Mouse (Mus musculus) cerebellum, postnatal 25 days (tissue): ENCODE data around the gene Zfp3.
A peak's percentile ranks its signal among the peaks of the same experiment; 100 is the strongest.
"Not testable (repeated sequence)": the region's sequence is repeated elsewhere in the genome, so short reads cannot be mapped to it uniquely, and the experiment has no call there.

Experiments used
- DNase-seq, 2 experiments: peaks; one replicate each; pipeline ENCODE4 v3.0.0; 2021; ENCODE audit warnings: mixed read lengths in 2 of 2

Gene Zfp3

GRCm38 (mm10) chr11:70760446-70760845 lies 3.6 kb upstream of the Zfp3 start:
- not testable (repeated sequence) for DNase-seq

DNA sequence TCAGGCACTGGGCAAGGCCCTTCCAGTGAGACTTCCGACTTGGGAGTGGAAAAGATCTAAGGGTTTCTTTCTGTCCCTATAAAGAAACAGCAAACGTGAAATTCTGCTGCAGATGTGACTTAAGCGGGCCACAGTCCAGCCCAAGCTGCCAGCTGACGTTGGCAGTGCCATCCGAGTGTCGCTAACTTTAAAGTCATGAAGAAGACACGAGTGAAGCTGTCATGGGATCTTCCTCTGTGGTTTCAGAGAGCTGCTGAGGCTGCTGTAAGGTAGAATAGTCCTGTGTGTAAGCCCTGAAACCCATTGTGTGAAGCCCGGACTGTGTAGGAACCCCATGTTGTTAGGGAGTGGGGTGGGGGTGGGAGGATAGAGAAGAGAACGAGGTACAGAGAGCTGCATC lies 1.4 kb upstream of the Zfp3 start:
- DNase-seq = no peak

DNA sequence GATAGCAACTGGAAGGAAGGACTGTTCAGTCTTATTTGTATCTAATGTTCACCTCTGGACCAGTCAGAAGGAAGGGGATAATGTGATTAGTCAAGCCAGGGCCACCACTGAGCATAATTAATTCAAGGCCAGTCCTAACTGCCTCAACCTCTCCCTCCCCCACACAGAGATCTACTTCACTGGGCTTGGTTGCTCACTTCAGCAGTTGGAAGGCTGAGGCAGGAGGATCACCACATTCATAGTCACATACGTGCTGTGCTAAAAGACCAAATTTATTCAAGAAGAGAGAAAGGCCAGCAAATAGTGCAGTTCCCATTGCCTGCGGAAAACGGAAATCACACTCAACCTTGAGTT lies 450 bp upstream of the Zfp3 start:
- DNase-seq = no peak

DNA sequence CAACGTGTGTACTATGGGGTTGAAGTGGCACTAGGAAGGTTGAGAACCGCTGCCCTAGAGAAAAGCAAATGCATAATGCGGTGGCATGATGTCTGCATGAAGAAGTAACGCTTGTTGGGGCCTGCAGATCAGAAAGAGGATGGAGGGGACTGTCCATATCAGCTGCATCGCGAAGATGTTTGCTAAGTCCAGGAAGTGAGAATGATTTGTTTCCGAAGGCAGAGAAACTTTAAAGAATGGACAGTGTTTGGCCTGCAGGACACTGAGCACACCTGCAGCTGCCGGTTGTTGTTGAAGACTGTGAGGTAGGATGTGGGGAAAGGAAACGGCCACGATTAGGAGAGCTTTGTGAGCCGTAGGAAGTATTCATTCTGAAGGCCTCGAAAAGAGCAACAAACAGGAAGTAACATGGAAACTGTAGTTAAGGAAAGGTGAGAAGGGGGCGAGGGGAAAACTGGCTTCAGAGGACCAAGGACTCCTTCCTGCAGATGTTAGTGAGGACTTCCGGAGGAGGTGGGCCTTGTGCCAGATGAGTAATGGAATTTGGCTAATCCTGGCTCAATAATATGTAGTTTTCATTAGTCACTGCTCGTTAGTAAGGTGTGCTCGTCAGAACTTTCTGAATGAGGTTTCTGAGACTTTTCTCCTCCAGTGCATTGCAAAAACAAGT lies 1.9 kb downstream of the Zfp3 start:
- no peak for DNase-seq

DNA sequence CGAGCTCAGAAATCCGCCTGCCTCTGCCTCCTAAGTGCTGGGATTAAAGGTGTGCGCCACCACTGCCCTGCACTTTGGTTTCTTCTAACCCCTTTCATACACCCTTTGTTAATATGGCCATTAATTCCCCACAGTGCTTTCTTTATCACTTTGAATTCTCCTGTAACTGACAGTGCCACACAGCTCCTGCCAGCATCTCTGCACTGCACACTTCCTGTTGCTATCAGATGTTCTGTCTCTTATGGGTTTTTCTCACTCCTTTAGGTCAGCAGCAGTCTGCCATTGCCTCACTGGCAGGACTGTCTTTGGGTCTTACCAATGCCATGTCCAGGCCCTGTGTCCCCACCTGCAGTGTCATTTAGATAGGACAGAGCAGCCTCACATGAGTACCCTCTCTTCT lies 6.8 kb downstream of the Zfp3 start:
- no peak for DNase-seq

- peak; percentile 74 to 83 for DNase-seq
Observed at GRCm38 (mm10) chr11:70776830-70777571, 13.0 kb downstream of the Zfp3 start.

- DNase-seq = no peak
Observed at GRCm38 (mm10) chr11:70777634-70778033, 13.6 kb downstream of the Zfp3 start.

DNA sequence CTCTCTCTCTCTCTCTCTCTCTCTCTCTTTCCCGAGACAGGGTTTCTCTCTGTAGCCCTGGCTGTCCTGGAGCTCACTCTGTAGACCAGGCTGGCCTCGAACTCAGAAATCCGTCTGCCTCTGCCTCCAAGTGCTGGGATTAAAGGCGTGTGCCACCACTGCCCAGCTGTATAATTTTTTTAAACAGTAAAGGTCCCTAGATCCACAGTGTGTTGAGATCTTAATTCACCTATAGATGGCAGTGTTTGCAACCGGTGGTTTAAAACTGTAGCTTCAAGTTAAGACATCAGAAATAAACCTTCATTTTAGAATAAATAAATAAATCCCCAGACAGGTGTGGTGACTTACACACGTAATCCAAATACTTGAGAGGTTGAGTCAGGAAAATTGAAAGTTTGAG lies 14.0 kb downstream of the Zfp3 start:
- DNase-seq = not testable (repeated sequence)

DNA sequence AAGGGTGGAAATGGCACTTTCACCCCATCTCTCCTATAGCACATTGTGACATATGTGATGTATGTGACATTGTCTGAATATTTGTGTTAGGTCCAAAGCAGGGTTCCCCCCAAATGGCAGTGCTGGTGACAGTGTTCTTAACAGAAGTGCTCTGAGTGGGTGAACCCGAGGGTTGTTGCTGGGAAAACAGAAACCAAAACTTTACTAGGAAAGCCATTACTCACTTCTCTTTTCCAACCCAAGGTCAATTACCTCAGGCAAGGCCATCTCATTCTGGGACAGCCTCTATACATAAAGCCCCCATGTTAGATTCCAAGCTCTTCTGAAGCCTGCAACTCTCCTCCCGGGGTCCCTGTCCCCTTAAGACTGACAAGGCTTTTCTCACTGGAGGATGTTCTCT lies 21.9 kb downstream of the Zfp3 start:
- no peak for DNase-seq

- no peak for DNase-seq
Observed at GRCm38 (mm10) chr11:70787052-70787451, 23.0 kb downstream of the Zfp3 start.

DNA sequence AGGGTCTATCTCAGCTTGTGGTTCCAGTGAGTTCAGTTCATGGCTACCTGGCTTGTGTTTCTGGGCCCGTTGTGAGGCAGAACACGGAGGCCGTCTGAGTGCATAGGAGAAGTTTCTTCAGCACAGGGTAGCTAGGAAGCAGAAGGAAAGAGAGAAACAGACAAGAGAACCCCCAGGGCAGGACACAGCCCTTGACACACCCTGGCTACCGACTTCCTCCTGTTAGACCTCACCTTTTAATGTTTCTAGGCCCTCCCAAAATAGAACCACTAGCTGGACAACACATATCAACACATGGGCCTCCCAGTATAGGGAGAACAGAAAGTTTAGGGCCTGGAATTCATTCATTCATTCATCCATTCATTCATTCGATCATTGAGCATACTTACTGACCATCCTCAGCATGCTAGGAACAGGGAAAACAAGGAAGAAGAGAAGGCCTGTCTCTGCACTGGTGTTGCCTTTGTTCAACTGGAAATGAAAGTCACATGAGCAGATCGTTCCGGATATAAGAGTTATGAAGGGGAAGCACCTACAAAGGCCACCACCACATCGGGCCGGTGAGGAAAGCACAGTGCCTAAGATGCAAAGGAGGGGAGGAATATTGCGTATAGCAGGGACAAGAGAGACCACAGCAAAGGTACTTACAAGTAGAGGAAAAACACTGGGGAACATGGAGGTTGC lies 25.1 kb downstream of the Zfp3 start:
- no peak for DNase-seq

- no peak for DNase-seq
Observed at GRCm38 (mm10) chr11:70790426-70790825, 26.4 kb downstream of the Zfp3 start.

GRCm38 (mm10) chr11:70790874-70791551 lies 27.0 kb downstream of the Zfp3 start:
- no peak for DNase-seq

DNA sequence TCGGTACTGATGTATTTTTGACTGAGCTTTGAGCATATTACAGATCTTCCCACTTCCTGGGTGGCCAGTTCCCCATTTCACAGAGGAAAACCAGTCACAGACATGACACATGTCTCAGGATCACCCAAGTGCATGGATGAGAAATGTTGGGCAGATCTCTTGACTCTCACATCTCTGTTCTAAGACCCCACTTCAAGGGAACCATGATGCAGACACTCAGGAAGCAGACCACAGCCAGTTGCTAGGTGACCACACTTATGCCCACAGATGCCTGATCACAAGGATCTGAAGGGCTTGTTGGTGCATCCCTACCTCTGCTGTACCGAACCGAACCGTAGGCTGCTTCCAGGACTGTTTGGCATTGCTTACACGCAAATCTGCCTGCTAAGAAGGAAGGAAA lies 27.7 kb downstream of the Zfp3 start:
- DNase-seq = no peak

GRCm38 (mm10) chr11:70792409-70792808 lies 28.4 kb downstream of the Zfp3 start:
- DNase-seq = no peak

DNA sequence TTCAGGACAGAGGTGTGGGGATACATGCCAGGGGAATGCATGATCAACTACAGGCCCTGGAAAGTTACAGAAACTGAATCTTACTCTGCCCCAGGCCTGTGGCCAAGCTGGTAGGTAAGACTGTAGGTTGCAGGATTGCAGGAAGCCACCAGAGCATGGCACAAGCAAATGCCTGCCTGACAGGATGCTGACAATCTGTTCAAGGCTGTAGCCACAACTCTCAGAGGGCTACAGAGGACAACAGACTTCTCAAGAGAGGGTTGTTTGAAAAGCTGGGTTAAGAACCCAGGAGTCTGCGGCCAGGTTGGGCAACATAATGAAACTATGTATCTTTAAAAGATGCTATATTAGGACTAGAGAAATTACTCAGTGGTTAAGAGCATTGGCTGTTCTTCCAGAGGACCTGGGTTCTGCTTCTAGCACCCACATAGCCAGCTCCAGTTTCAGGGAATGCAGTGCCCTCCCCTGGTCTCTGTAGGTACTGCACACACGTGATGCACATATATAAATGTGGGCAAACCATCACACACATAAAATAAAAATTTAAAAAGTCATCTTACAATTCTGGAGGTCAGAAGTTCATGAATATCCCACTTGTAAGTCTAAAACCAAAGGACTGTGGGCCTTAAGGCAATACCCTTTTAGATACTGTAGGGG lies 38.3 kb downstream of the Zfp3 start:
- DNase-seq = no peak

GRCm38 (mm10) chr11:70802865-70803261 lies 38.9 kb downstream of the Zfp3 start:
- DNase-seq = no peak

DNA sequence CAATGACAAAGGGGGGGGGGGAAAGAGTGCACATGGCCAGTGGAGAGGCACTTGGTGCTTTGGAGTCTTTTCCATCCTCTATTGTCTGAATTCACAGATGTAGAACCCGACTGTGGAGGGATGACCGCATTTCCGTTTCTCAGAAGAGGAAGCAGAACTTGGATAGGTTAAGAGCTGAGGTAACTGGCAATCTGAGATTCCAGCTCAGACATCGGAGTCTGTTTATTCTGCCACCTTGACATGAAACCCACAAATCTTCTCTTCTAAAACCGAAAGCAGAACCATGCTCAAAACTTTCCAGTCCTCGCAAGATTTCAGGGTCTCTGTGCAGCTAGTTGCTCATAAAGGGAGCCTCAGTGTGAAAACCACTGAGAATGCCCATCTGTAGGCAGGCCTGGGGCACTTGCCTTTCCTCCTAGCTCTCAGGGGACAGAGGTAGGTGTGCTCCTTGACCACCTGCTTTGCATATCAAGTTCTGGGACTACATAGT lies 39.7 kb downstream of the Zfp3 start:
- DNase-seq = no peak

DNA sequence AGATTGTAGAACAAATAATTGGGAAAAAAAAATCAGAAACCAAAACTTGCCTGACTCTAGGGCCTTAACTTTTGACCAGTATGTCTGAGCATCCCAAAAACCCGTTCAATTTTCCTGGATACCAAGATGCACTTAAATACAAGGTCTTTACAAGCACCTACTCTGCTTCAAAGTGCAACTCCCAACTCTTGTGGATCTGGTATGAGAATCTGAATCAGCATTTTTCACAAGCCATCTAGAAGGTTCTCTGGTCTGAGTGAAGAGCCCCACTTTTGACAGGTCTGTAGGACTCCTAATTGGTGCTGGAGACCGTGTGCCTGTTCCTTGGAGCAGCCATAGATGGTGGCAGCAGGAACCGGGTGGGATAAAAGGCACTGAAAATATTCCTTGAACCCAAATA lies 40.4 kb downstream of the Zfp3 start:
- DNase-seq = no peak

DNA sequence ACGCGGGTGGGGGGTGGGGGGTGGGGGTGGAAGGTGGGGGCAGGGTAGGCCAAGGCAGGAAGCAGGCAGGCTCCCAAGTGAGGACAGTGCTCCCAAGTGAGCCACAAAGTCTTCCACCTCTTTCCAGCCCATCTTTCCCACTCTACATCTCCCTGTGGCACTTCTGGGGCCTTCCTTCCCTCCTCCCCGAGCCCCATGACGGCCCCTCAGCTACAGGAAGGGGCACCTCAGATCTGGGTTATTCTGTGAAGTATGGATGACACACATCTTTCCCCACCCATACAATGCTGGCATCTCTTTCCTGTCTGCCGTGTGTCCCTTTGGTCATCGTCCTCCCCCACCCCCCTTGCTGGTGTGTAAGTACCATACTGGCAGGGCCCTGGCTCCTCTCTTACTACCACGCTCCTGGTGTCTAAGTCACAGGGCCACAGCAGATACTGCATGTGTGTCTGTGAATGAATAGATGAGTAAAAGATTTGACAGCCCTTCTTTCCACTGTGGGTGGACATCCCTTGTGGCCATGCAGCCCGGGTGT lies 41.7 kb downstream of the Zfp3 start:
- no peak for DNase-seq

GRCm38 (mm10) chr11:70806697-70807096 lies 42.7 kb downstream of the Zfp3 start:
- no peak for DNase-seq

GRCm38 (mm10) chr11:70807630-70808029 lies 43.6 kb downstream of the Zfp3 start:
- DNase-seq = no peak

DNA sequence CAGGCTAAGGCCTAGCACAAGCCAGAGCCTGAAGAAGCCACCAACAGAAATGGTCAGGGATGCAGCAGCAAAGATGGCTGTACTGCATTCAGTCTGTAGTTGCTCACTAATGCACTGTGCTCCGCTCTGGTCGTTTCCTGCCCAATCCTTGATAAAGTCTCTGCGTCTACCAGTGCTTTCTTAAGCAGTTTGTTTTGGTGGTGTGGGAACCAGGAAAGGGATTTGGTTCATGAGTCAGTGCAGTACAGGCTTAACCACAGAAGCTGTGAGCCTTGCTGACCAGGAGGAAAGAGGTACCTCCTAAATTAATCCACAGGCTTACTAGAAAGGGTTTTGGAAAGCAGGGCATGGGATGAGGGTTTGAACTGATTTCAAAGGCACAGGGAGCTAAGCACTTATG lies 44.1 kb downstream of the Zfp3 start:
- no peak for DNase-seq
